In the genomic region with DNA sequence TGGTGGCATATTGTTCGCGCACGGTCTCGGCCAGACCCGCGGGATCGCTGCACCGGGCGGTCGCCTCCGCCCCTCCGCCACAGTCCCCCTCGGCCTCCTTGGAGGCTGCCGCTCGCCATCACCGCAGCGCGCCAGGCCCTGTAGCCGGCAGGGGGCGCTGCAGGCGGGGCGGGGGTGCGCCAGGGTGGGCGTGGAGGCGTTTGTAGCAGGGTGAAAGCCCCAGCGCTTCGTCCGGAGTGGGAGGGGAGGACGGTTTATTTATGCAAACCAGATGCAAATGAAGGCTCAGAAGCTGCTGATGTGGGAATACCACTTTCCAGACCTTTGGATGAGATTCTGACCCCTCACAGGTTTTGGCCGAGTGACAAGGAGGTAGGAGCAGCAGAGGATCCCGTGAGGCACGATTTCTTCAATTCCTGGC, we compare ENCODE assay signal across 8 mouse cellular contexts. TPM values are rescaled to one million over a fixed set of nuclear protein-coding genes. Genes with fewer than 3 reads are reported as not detected.
DNase-seq lines count a peak whose midpoint lies in the region; ATAC-seq and TF ChIP-seq lines count a peak whose summit lies in the region.

No protein-coding gene starts in this region.

- H3K9ac ChIP-seq in embryonic facial prominence, embryonic 13.5 days = peak overlapping the region; percentile 61; the same call in 1 of the 2 replicates
- H3K9ac ChIP-seq in heart, embryonic 14.5 days (ENCODE audit: low read length) = peak overlapping the region; percentile 63
- peak overlapping the region; percentile 29 for H3K9ac ChIP-seq in kidney, embryonic 16.5 days (replicated peaks; ENCODE audit: low read length)
- H3K9ac ChIP-seq in liver, embryonic 14.5 days (replicated peaks) = no peak overlapping the region

- peak overlapping the region; percentile 93 for H3K4me2 ChIP-seq in embryonic facial prominence, embryonic 13.5 days
- H3K4me2 ChIP-seq in heart, embryonic 14.5 days (ENCODE audit: low read length) = peak overlapping the region; percentile 90
- H3K4me2 ChIP-seq in kidney, embryonic 16.5 days (replicated peaks; ENCODE audit: low read depth, low read length) = peak overlapping the region; percentile 92
- H3K4me2 ChIP-seq in liver, embryonic 14.5 days (ENCODE audit: low read depth) = peak overlapping the region; percentile 57

- TF ChIP-seq EP300 in liver, embryonic 14.5 days (IDR thresholded peaks at IDR 0.05; ENCODE audit: low read depth) = no peak

- ATAC-seq in embryonic facial prominence, embryonic 13.5 days (ENCODE audit: insufficient number of reproducible peaks, insufficient read depth, low FRiP score, low TSS enrichment, low read depth) = no peak
- ATAC-seq in heart, embryonic 14.5 days (ENCODE audit: insufficient number of reproducible peaks, insufficient read depth, low FRiP score, low read depth) = peak; percentile 70
- ATAC-seq in kidney, embryonic 16.5 days (ENCODE audit: low FRiP score, low TSS enrichment) = peak; percentile 61
- ATAC-seq in liver, embryonic 14.5 days (ENCODE audit: insufficient read depth) = 0 out of 2 replicates have a peak, but pooled peaks have one; percentile 39

- H3K27ac ChIP-seq in embryonic facial prominence, embryonic 13.5 days = no peak overlapping the region
- no peak overlapping the region for H3K27ac ChIP-seq in heart, embryonic 14.5 days (replicated peaks in 1 of 2; ENCODE audit: control insufficient read depth in 1 of 2, insufficient read depth in 1 of 2, low read depth in 2 of 2, low read length in 2 of 2)
- no peak overlapping the region for H3K27ac ChIP-seq in kidney, embryonic 16.5 days (ENCODE audit: low read length)
- no peak overlapping the region for H3K27ac ChIP-seq in liver, embryonic 14.5 days

- H3K36me3 ChIP-seq in embryonic facial prominence, embryonic 13.5 days = no peaks in the 10 kb centered on the region
- no peaks in the 10 kb centered on the region for H3K36me3 ChIP-seq in heart, embryonic 14.5 days (ENCODE audit: control insufficient read depth, insufficient read depth, low read length)
- H3K36me3 ChIP-seq in kidney, embryonic 16.5 days (ENCODE audit: insufficient read depth, low read length) = no peaks in the 10 kb centered on the region
- H3K36me3 ChIP-seq in liver, embryonic 14.5 days (replicated peaks; ENCODE audit: control insufficient read depth, insufficient read depth, low read depth) = no peaks in the 10 kb centered on the region

- H3K27me3 ChIP-seq in embryonic facial prominence, embryonic 13.5 days = peaks cover 83% of the 10 kb centered on the region
- peaks cover 71% of the 10 kb centered on the region for H3K27me3 ChIP-seq in heart, embryonic 14.5 days (ENCODE audit: control insufficient read depth, insufficient read depth, low read length)
- peaks cover 68% of the 10 kb centered on the region for H3K27me3 ChIP-seq in kidney, embryonic 16.5 days (ENCODE audit: insufficient read depth, low read length)
- peaks cover 64% of the 10 kb centered on the region for H3K27me3 ChIP-seq in liver, embryonic 14.5 days (ENCODE audit: control insufficient read depth, insufficient read depth, low read length)

- WGBS in embryonic facial prominence, embryonic 13.5 days = under 1% methylated on average over 32 of the region's 32 CpGs
- under 1% methylated on average over 32 of the region's 32 CpGs for WGBS in heart, embryonic 14.5 days
- WGBS in kidney, embryonic 16.5 days = under 1% methylated on average over 32 of the region's 32 CpGs
- WGBS in liver, embryonic 14.5 days (ENCODE audit: insufficient replicate concordance) = 1% methylated on average over 32 of the region's 32 CpGs

- no peaks in the 10 kb centered on the region for H3K9me3 ChIP-seq in embryonic facial prominence, embryonic 13.5 days
- no peaks in the 10 kb centered on the region for H3K9me3 ChIP-seq in heart, embryonic 14.5 days (ENCODE audit: control insufficient read depth, low read length)
- no peaks in the 10 kb centered on the region for H3K9me3 ChIP-seq in kidney, embryonic 16.5 days (ENCODE audit: low read length)
- no peaks in the 10 kb centered on the region for H3K9me3 ChIP-seq in liver, embryonic 14.5 days (ENCODE audit: control insufficient read depth, low read length)

- TF ChIP-seq CTCF in liver, embryonic 14.5 days (IDR thresholded peaks at IDR 0.05; ENCODE audit: low read depth) = peak; percentile 42; the same call in 1 of the 2 replicates

- H3K4me3 ChIP-seq in embryonic facial prominence, embryonic 13.5 days = peak overlapping the region; percentile 53
- H3K4me3 ChIP-seq in heart, embryonic 14.5 days (ENCODE audit: control insufficient read depth in 1 of 2, insufficient read depth in 1 of 2, low read depth in 1 of 2, low read length in 2 of 2) = peak overlapping the region; percentile 55 to 76
- H3K4me3 ChIP-seq in kidney, embryonic 16.5 days (ENCODE audit: low read length) = peak overlapping the region; percentile 58
- peak overlapping the region; percentile 22 to 43; a peak in 3 of 4 replicates for H3K4me3 ChIP-seq in liver, embryonic 14.5 days (ENCODE audit: insufficient read depth in 1 of 2, low read depth in 2 of 2, low read length in 2 of 2)

- peak; percentile 78 to 84 for DNase-seq in B cell, adult 2 months
- DNase-seq in adrenal gland, postnatal 14 days = peak; percentile 83
- no peak for DNase-seq in liver, embryonic 14.5 days (ENCODE audit: low read depth in 3 of 3, low spot score in 3 of 3)
- DNase-seq in naive thymus-derived CD4-positive, alpha-beta T cell, adult 2 months (ENCODE audit: low read depth) = peak; percentile 59
- peak; percentile 86 for DNase-seq in testis, postnatal 10 days (ENCODE audit: low spot score)

- peaks cover 20% of the 10 kb centered on the region for H3K4me1 ChIP-seq in embryonic facial prominence, embryonic 13.5 days
- peaks cover 8 to 13% of the 10 kb centered on the region in 2 experiments for H3K4me1 ChIP-seq in heart, embryonic 14.5 days (ENCODE audit: control insufficient read depth in 2 of 2, insufficient read depth in 2 of 2, low read length in 2 of 2)
- H3K4me1 ChIP-seq in kidney, embryonic 16.5 days (ENCODE audit: insufficient read depth, low read length) = peaks cover 11% of the 10 kb centered on the region
- H3K4me1 ChIP-seq in liver, embryonic 14.5 days (replicated peaks; ENCODE audit: control insufficient read depth in 2 of 2, insufficient read depth in 2 of 2, low read length in 1 of 2) = no peaks in the 10 kb centered on the region

RNA-seq across cellular contexts. Expression of gene Atp5g2, which starts 20.8 kb away (rescaled TPM):
- 35.4 and 47.3 TPM in 2 replicates for total RNA-seq in adrenal gland, postnatal 14 days (2021)
- 52.6 and 56.3 TPM in 2 replicates for polyA plus RNA-seq in embryonic facial prominence, embryonic 13.5 days (2015; fragmentation: Nextera tagmentation; extraction: Ambion mirVana)
- 98.6 and 118 TPM in 2 replicates for polyA plus RNA-seq in heart, embryonic 14.5 days (2014; fragmentation: Nextera tagmentation; extraction: Ambion mirVana)
- polyA plus RNA-seq in kidney, embryonic 16.5 days (2015; fragmentation: Nextera tagmentation; extraction: Ambion mirVana) = 60.1 and 74.0 TPM in 2 replicates
- polyA plus RNA-seq in liver, embryonic 14.5 days (2012; rRNA removed) = 126 and 227 TPM in 2 replicates
- 38.4 and 42.3 TPM in 2 replicates for polyA plus RNA-seq in liver, embryonic 14.5 days (2014; fragmentation: Nextera tagmentation; extraction: Ambion mirVana)

RNA-seq across cellular contexts. Expression of gene Calcoco1, which starts 29.0 kb away (rescaled TPM):
- total RNA-seq in adrenal gland, postnatal 14 days (2021) = 85.8 and 96.7 TPM in 2 replicates
- polyA plus RNA-seq in embryonic facial prominence, embryonic 13.5 days (2015; fragmentation: Nextera tagmentation; extraction: Ambion mirVana) = 53.4 and 62.8 TPM in 2 replicates
- 66.2 and 66.5 TPM in 2 replicates for polyA plus RNA-seq in heart, embryonic 14.5 days (2014; fragmentation: Nextera tagmentation; extraction: Ambion mirVana)
- polyA plus RNA-seq in kidney, embryonic 16.5 days (2015; fragmentation: Nextera tagmentation; extraction: Ambion mirVana) = 60.4 and 63.2 TPM in 2 replicates
- 5.6 and 5.7 TPM in 2 replicates for polyA plus RNA-seq in liver, embryonic 14.5 days (2012; rRNA removed)
- polyA plus RNA-seq in liver, embryonic 14.5 days (2014; fragmentation: Nextera tagmentation; extraction: Ambion mirVana) = 8.4 TPM in 2 replicates

Comparison
In these comparisons a context has a peak if more than half of its experiments do, and no peak if none do; other contexts are left out.
1. DNase-seq: peak in B cell, adult 2 months (2 of 2), adrenal gland, postnatal 14 days (single experiment), naive thymus-derived CD4-positive, alpha-beta T cell, adult 2 months (single experiment) and testis, postnatal 10 days (single experiment); none in liver, embryonic 14.5 days (0 of 3).
2. Peak in every context shown above with its lines, with median percentiles within 50 percentile points of each other: H3K4me2 ChIP-seq and H3K4me3 ChIP-seq.